ENCODE assay signal across 16 mouse cellular contexts in genomic region chr7:133484430-133484841, GRCm38 (mm10).
A peak's percentile ranks its signal among the peaks of the same experiment; 100 is the strongest.
DNase-seq lines count a peak whose midpoint lies in the region; ATAC-seq and TF ChIP-seq lines count a peak whose summit lies in the region.
"Had no signal": no experiment of that assay in that cellular context is flagged by ENCODE, and none has a peak within 500 bp of the region (broad histone marks: within the 10 kb centered on the region; RNA-seq: fewer than 3 reads in every experiment).

No protein-coding gene starts in this region.

- no peak overlapping the region for H3K27ac ChIP-seq in heart, adult 2 months
- H3K27ac ChIP-seq in midbrain, embryonic 10.5 days (replicated peaks), result no peak overlapping the region
- H3K27ac ChIP-seq in forebrain, embryonic 12.5 days, result no peak overlapping the region
- H3K27ac ChIP-seq: hindbrain, postnatal 0 days; liver, embryonic 13.5 days had no signal

- ATAC-seq in forebrain, embryonic 12.5 days (ENCODE audit: low FRiP score), result no peak
- no peak for ATAC-seq in megakaryocyte progenitor cell, adult 5-6 weeks (replicated peaks; ENCODE audit: poor library complexity)
- ATAC-seq: hindbrain, postnatal 0 days; lung, postnatal 0 days had no signal

- no peak overlapping the region for H3K4me3 ChIP-seq in heart, adult 2 months
- no peak overlapping the region for H3K4me3 ChIP-seq in midbrain, embryonic 10.5 days
- H3K4me3 ChIP-seq in forebrain, embryonic 12.5 days (replicated peaks), result no peak overlapping the region
- H3K4me3 ChIP-seq: liver, embryonic 13.5 days had no signal

- H3K4me1 ChIP-seq in heart, adult 2 months (ENCODE audit: control insufficient read depth, insufficient read depth, low read length), result no peaks in the 10 kb centered on the region
- peaks cover 12% of the 10 kb centered on the region for H3K4me1 ChIP-seq in midbrain, embryonic 10.5 days
- 0 out of 2 replicates have a peak, but pooled peaks cover 4% of the 10 kb centered on the region for H3K4me1 ChIP-seq in forebrain, embryonic 12.5 days
- H3K4me1 ChIP-seq: liver, embryonic 13.5 days had no signal

- H3K27me3 ChIP-seq in heart, adult 2 months (ENCODE audit: control insufficient read depth, insufficient read depth, low read length), result no peaks in the 10 kb centered on the region
- H3K27me3 ChIP-seq in midbrain, embryonic 10.5 days (ENCODE audit: low read depth, poor library complexity, severe bottlenecking), result no peaks in the 10 kb centered on the region
- no peaks in the 10 kb centered on the region for H3K27me3 ChIP-seq in forebrain, embryonic 12.5 days
- H3K27me3 ChIP-seq: liver, embryonic 13.5 days had no signal

- TF ChIP-seq EP300 in heart, adult 2 months (IDR thresholded peaks at IDR 0.05; ENCODE audit: insufficient read depth, low read depth, low read length), result no peak

- 56% methylated on average over 8 of the region's 8 CpGs for WGBS in heart, adult 2 months
- WGBS in midbrain, embryonic 10.5 days, result 79% methylated on average over 8 of the region's 8 CpGs
- 75% methylated on average over 8 of the region's 8 CpGs for WGBS in forebrain, embryonic 12.5 days

- TF ChIP-seq CTCF in heart, adult 2 months (IDR thresholded peaks at IDR 0.05), result no peak

- H3K9ac ChIP-seq in heart, adult 2 months (ENCODE audit: low read depth, low read length), result no peak overlapping the region
- no peak overlapping the region for H3K9ac ChIP-seq in forebrain, embryonic 12.5 days
- H3K9ac ChIP-seq: liver, embryonic 13.5 days had no signal

- no peaks in the 10 kb centered on the region for H3K9me3 ChIP-seq in midbrain, embryonic 10.5 days (replicated peaks)
- H3K9me3 ChIP-seq in forebrain, embryonic 12.5 days, result no peaks in the 10 kb centered on the region
- H3K9me3 ChIP-seq: liver, embryonic 13.5 days had no signal

- no peak overlapping the region for H3K4me2 ChIP-seq in forebrain, embryonic 12.5 days
- H3K4me2 ChIP-seq: liver, embryonic 13.5 days; midbrain, embryonic 11.5 days had no signal

- no peak for TF ChIP-seq POLR2A in heart, adult 2 months (IDR thresholded peaks at IDR 0.05; ENCODE audit: insufficient read depth, low read depth, low read length)

- peak; percentile 68 for DNase-seq in heart, adult 11 months
- DNase-seq in heart, adult 2 months, result no peak
- DNase-seq in layer of hippocampus, postnatal 14 days (ENCODE audit: low spot score in 2 of 2), result peak; percentile 44 to 72
- peak; percentile 27 for DNase-seq in left cerebral cortex, postnatal 4 days
- DNase-seq in ovary, postnatal 14 days (ENCODE audit: low spot score), result no peak
- no peak for DNase-seq in midbrain, embryonic 10.5 days (ENCODE audit: low spot score)
- DNase-seq: cerebellum, adult 18-20 months; heart, adult 18-20 months; kidney, adult 8-10 months; liver, embryonic 13.5 days; spleen, adult 18-20 months had no signal

- H3K79me2 ChIP-seq in heart, adult 2 months (replicated peaks; ENCODE audit: control insufficient read depth, insufficient read depth, low read length), result no peaks in the 10 kb centered on the region

- intact Hi-C loops in heart, adult 2 months (cut with DNase I), result no loop called here
- intact Hi-C loops in left cerebral cortex, postnatal 4 days (cut with DNase I), result no loop called here

- no peaks in the 10 kb centered on the region for H3K36me3 ChIP-seq in heart, adult 2 months (ENCODE audit: control insufficient read depth, insufficient read depth, low read length)
- no peaks in the 10 kb centered on the region for H3K36me3 ChIP-seq in midbrain, embryonic 10.5 days
- H3K36me3 ChIP-seq in forebrain, embryonic 12.5 days (replicated peaks), result no peaks in the 10 kb centered on the region
- H3K36me3 ChIP-seq: liver, embryonic 13.5 days had no signal

Comparison
In these comparisons a context has a peak if more than half of its experiments do, and no peak if none do; other contexts are left out.
1. DNase-seq: peak in heart, adult 11 months (single experiment), layer of hippocampus, postnatal 14 days (2 of 2) and left cerebral cortex, postnatal 4 days (single experiment); none in heart, adult 2 months (0 of 2), ovary, postnatal 14 days (single experiment) and midbrain, embryonic 10.5 days (single experiment).